24 mouse cellular contexts compared by ENCODE assay signal in the genomic region with DNA sequence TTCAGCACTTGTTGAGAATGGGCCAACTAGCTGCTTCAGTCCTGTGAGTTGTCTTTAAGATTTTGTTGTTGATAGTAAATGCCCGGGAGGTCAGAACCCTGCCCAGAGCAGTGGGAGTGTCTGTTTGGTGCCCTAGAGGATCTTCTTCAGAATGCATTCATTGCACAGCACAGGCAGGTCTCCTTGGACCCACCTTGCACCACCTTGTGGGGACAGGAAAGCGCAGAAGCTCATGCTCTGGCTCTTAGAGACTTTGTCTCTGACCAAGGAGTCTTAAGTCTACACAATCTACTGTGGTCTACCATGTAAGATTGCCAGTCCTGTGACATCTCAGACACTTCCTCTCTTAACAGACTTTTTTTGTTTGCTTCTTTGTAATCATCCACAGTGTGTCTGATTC. TPM values are rescaled to one million over a fixed set of nuclear protein-coding genes. Genes with fewer than 3 reads are reported as not detected.
A peak's percentile ranks its signal among the peaks of the same experiment; 100 is the strongest.
DNase-seq lines count a peak whose midpoint lies in the region; ATAC-seq and TF ChIP-seq lines count a peak whose summit lies in the region.
"Had no signal": no experiment of that assay in that cellular context is flagged by ENCODE, and none has a peak within 500 bp of the region (broad histone marks: within the 10 kb centered on the region; RNA-seq: fewer than 3 reads in every experiment).

No protein-coding gene starts in this region.

- no peak overlapping the region for H3K9ac ChIP-seq in kidney, postnatal 0 days (ENCODE audit: low read depth, low read length)
- no peak overlapping the region for H3K9ac ChIP-seq in lung, postnatal 0 days (replicated peaks; ENCODE audit: low read depth)
- H3K9ac ChIP-seq: embryonic facial prominence, embryonic 12.5 days; forebrain, embryonic 15.5 days; heart, embryonic 15.5 days; hindbrain, embryonic 15.5 days had no signal

- peak; percentile 20; the same call in 1 of the 2 replicates for TF ChIP-seq CTCF in kidney, postnatal 0 days (IDR thresholded peaks at IDR 0.05; ENCODE audit: low read depth)
- no peak for TF ChIP-seq CTCF in lung, postnatal 0 days (IDR thresholded peaks at IDR 0.05)

- no peaks in the 10 kb centered on the region for H3K4me1 ChIP-seq in kidney, postnatal 0 days (replicated peaks; ENCODE audit: insufficient read depth, low read length)
- H3K4me1 ChIP-seq in lung, postnatal 0 days (ENCODE audit: insufficient read depth, low read depth, low read length): no peaks in the 10 kb centered on the region
- H3K4me1 ChIP-seq: embryonic facial prominence, embryonic 12.5 days; hindbrain, embryonic 10.5 days had no signal

- 68% methylated on average over 2 of the region's 2 CpGs for WGBS in kidney, postnatal 0 days
- WGBS in lung, postnatal 0 days: 62% methylated on average over 2 of the region's 2 CpGs

- H3K4me3 ChIP-seq in kidney, postnatal 0 days (replicated peaks; ENCODE audit: low read depth, low read length): no peak overlapping the region
- H3K4me3 ChIP-seq in lung, postnatal 0 days (ENCODE audit: low read depth, low read length): no peak overlapping the region
- H3K4me3 ChIP-seq: embryonic facial prominence, embryonic 12.5 days; forebrain, embryonic 15.5 days; heart, adult 2 months; heart, embryonic 15.5 days; hindbrain, embryonic 10.5 days; hindbrain, embryonic 15.5 days had no signal

- no peak for DNase-seq in kidney, postnatal 0 days (ENCODE audit: low spot score)
- DNase-seq in kidney, postnatal 36 days: no peak
- DNase-seq in R1 (ENCODE audit: low read depth, low spot score): peak; percentile 8
- no peak for DNase-seq in lung, postnatal 0 days (ENCODE audit: low spot score)
- DNase-seq in thymus, postnatal 36 days: no peak
- DNase-seq: adrenal gland, postnatal 14 days; B cell, adult 2 months; cerebellum, adult 18-20 months; gastrocnemius, postnatal 10 days; heart, adult 2 months; kidney, adult 11 months had no signal

- H3K4me2 ChIP-seq in kidney, postnatal 0 days (ENCODE audit: low read length): no peak overlapping the region
- H3K4me2 ChIP-seq in lung, postnatal 0 days (replicated peaks; ENCODE audit: low read depth, low read length): no peak overlapping the region
- H3K4me2 ChIP-seq: embryonic facial prominence, embryonic 12.5 days; forebrain, embryonic 15.5 days; heart, embryonic 11.5 days; heart, embryonic 15.5 days; hindbrain, embryonic 15.5 days had no signal

- no peaks in the 10 kb centered on the region for H3K36me3 ChIP-seq in kidney, postnatal 0 days (ENCODE audit: insufficient read depth, low read length)
- no peaks in the 10 kb centered on the region for H3K36me3 ChIP-seq in lung, postnatal 0 days (ENCODE audit: insufficient read depth, low read length)
- H3K36me3 ChIP-seq: embryonic facial prominence, embryonic 12.5 days; forebrain, embryonic 15.5 days; heart, embryonic 15.5 days; hindbrain, embryonic 10.5 days; hindbrain, embryonic 15.5 days had no signal

- ATAC-seq in kidney, postnatal 0 days (replicated peaks; ENCODE audit: low FRiP score, low read depth): no peak
- ATAC-seq in megakaryocyte progenitor cell, adult 5-6 weeks (replicated peaks; ENCODE audit: poor library complexity): 0 out of 2 replicates have a peak, but pooled peaks have one; percentile 23
- no peak for ATAC-seq in lung, postnatal 0 days
- ATAC-seq: CD4-positive, CD25-positive, alpha-beta regulatory T cell, adult 4 months; forebrain, embryonic 15.5 days; inflammation-experienced regulatory T-cells, adult 6 months had no signal

- H3K27me3 ChIP-seq in kidney, postnatal 0 days (ENCODE audit: insufficient read depth, low read length): no peaks in the 10 kb centered on the region
- no peaks in the 10 kb centered on the region for H3K27me3 ChIP-seq in lung, postnatal 0 days (replicated peaks; ENCODE audit: insufficient read depth, low read length)
- H3K27me3 ChIP-seq: embryonic facial prominence, embryonic 12.5 days; forebrain, embryonic 15.5 days; heart, embryonic 15.5 days; hindbrain, embryonic 15.5 days had no signal

- no peak for TF ChIP-seq EP300 in lung, postnatal 0 days (IDR thresholded peaks at IDR 0.05)

- H3K9me3 ChIP-seq in kidney, postnatal 0 days (replicated peaks; ENCODE audit: low read length): no peaks in the 10 kb centered on the region
- no peaks in the 10 kb centered on the region for H3K9me3 ChIP-seq in lung, postnatal 0 days (ENCODE audit: low read length)
- H3K9me3 ChIP-seq: embryonic facial prominence, embryonic 12.5 days; forebrain, embryonic 15.5 days; heart, embryonic 15.5 days; hindbrain, embryonic 10.5 days; hindbrain, embryonic 15.5 days had no signal

- no peak overlapping the region for H3K27ac ChIP-seq in kidney, postnatal 0 days
- H3K27ac ChIP-seq in lung, postnatal 0 days (ENCODE audit: low read length): no peak overlapping the region
- H3K27ac ChIP-seq: embryonic facial prominence, embryonic 12.5 days; heart, adult 2 months; heart, embryonic 15.5 days; hindbrain, embryonic 10.5 days; hindbrain, embryonic 15.5 days had no signal

RNA-seq across cellular contexts. Expression of gene Naa11, which starts 25.0 kb away (rescaled TPM):
- polyA plus RNA-seq in kidney, postnatal 0 days (2015; fragmentation: Nextera tagmentation; extraction: Ambion mirVana): not detected in 2 replicates
- total RNA-seq in megakaryocyte progenitor cell, adult 5-6 weeks (2015): not detected in 2 replicates
- total RNA-seq in megakaryocyte progenitor cell, adult 5-6 weeks (2017): not detected in 2 replicates
- polyA plus RNA-seq in lung, postnatal 0 days (2015; fragmentation: Nextera tagmentation; extraction: Ambion mirVana): 0.04 and 0.05 TPM in 2 replicates
- total RNA-seq: adrenal gland, postnatal 14 days; gastrocnemius, postnatal 10 days; gastrocnemius, postnatal 4 days; heart, adult 2 months; heart, postnatal 25 days had no signal
- polyA plus RNA-seq: CD4-positive, CD25-positive, alpha-beta regulatory T cell, adult 4 months; embryonic facial prominence, embryonic 12.5 days; forebrain, embryonic 11.5 days; forebrain, embryonic 15.5 days; heart, adult 2 months; heart, embryonic 11.5 days; heart, embryonic 15.5 days; hindbrain, embryonic 10.5 days; hindbrain, embryonic 15.5 days; inflammation-experienced regulatory T-cells, adult 6 months had no signal

RNA-seq across cellular contexts. Expression of gene Gk2, which starts 39.6 kb away (rescaled TPM):
- not detected in 2 replicates for polyA plus RNA-seq in kidney, postnatal 0 days (2015; fragmentation: Nextera tagmentation; extraction: Ambion mirVana)
- not detected in 2 replicates for total RNA-seq in megakaryocyte progenitor cell, adult 5-6 weeks (2015)
- total RNA-seq in megakaryocyte progenitor cell, adult 5-6 weeks (2017): not detected in 2 replicates
- polyA plus RNA-seq in lung, postnatal 0 days (2015; fragmentation: Nextera tagmentation; extraction: Ambion mirVana): not detected in 2 replicates
- total RNA-seq: adrenal gland, postnatal 14 days; gastrocnemius, postnatal 10 days; gastrocnemius, postnatal 4 days; heart, adult 2 months; heart, postnatal 25 days had no signal
- polyA plus RNA-seq: cortical plate, adult 2 months; embryonic facial prominence, embryonic 12.5 days; forebrain, embryonic 11.5 days; forebrain, embryonic 15.5 days; heart, adult 2 months; heart, embryonic 11.5 days; heart, embryonic 15.5 days; hindbrain, embryonic 10.5 days; hindbrain, embryonic 15.5 days had no signal
